Mouse (Mus musculus) CD4-positive, CD25-positive, alpha-beta regulatory T cell, adult 4 months (primary cell): ENCODE measurements around the gene Glycam1. TPM values are rescaled to one million over a fixed set of nuclear protein-coding genes. Genes with fewer than 3 reads are reported as not detected.
"Not testable (repeated sequence)": the region's sequence is repeated elsewhere in the genome, so short reads cannot be mapped to it uniquely, and the experiment has no call there.

Experiments
- ATAC-seq: one replicate; pipeline ENCODE4 v1.8.0; 2017
- polyA plus RNA-seq, 2 experiments: library from polyadenylated mRNA; unstranded; fragments of 100-300 nt; shearing (Covaris generic); gene quantifications; one replicate each; pipeline ENCODE4 v1.2.1; 2017

The Glycam1 gene
- polyA plus RNA-seq = not detected

DNA sequence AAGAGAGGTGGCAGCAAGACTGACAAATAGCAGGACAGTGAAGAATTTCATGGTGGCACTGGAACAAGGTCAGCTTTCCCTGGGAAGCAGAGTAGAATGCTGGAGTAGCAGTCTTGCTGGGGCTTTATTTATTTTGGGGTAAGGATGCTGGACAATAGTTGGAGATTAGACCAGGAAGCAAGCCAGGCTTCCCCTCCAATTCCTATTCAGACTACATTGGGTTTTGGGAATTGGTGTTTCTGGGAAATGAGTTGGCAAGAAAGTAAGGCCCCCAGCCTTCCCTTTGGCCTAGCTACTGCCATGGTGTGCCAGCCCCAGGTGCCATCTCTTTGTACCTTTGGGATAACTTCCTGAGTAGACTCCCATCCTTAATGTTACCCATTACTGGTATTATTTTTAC lies at the start of gene Glycam1:
TSS of gene Glycam1 (minus strand) at position 101 of the 400 bp plus-strand sequence.
- ATAC-seq = no peak

DNA sequence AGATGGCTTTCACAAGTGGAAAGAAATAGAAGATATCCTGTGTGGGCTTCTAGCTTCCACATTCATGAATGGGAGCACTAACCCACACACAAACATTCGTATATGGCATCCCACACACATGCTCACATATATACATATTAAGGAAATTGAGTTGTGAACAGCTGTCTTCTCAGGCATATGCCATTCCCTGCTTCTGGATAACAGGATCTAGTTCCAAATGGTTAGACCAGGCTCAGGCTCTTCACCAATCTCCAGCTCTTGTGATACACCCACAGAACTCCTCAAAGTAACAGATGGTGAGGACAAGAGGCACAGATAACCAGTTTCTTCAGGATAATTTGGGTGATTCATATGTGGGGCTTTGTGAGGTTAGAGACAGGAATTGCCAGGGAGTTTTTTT lies 39.6 kb upstream of the Glycam1 start:
- no peak for ATAC-seq

GRCm38 (mm10) chr15:103590779-103591178 lies 25.9 kb upstream of the Glycam1 start:
- ATAC-seq = no peak

GRCm38 (mm10) chr15:103587752-103588151 lies 22.9 kb upstream of the Glycam1 start:
- ATAC-seq = not testable (repeated sequence)

DNA sequence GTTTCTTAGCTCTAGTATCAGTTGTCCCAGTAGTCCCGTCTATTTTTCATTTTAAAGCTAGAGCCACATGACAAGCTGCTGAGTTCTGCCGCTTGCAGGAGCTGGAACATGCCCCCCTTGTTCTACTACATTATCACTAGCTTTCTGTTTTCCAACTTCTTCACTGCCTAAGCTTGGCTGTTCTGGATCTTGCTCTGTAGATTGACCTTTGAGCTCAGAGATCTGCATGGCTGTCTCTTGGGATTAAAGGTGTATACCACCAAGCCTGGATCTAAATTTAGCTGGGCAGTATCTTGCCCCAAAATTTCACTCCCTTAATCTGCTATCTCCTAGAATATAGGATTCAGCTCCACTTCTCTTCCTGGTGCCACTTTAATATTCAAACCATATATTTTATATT lies 21.0 kb upstream of the Glycam1 start:
- no peak for ATAC-seq

DNA sequence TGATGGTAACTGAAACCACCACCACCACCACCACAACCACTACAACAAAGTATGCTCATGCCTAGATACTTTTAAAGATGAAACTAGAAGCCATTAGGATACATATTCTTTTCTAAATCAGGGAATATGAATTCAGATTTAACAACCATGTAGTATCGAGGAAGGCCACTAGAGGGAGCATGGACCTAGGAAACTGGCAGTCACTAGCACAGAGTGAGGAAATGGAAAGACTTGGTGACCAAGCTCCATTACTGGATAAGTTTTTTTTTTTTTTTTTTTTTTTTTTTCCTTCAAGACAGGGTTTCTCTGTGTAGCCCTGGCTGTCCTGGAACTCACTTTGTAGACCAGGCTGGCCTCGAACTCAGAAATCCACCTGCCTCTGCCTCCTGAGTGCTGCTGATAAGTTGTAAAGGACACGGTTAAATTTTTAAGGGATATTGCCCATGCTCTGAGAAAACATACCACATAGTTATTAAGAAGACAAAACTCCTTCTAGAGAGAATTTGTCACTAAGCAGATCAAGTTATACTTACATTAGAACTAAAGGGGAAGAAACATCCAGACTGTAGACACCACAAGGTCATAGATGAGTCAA lies 12.7 kb downstream of the Glycam1 start:
- ATAC-seq = peak; percentile 45

- ATAC-seq = no peak
Measured at GRCm38 (mm10) chr15:103551053-103551452, 13.8 kb downstream of the Glycam1 start.

- no peak for ATAC-seq
Measured at GRCm38 (mm10) chr15:103549475-103549874, 15.4 kb downstream of the Glycam1 start.

DNA sequence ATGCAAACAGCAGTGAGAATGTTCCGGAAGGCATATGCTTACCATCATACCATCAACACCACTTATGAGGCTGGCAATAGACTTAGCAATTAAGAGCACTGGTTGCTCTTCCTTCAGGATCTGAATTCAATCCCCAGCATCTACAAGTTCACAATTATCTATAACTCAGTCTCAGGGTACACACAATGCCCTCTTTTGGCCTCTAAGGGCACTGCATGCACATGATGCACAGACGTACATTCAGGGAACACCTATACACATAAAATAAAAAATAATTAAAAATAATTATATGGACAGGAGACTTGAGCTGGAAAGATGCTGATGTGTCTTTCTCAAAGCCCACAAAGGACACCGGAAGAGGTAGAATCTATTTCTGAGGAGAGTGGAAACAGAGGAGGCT lies 16.9 kb downstream of the Glycam1 start:
- ATAC-seq = no peak

- no peak for ATAC-seq
Measured at GRCm38 (mm10) chr15:103542526-103542925, 22.4 kb downstream of the Glycam1 start.

GRCm38 (mm10) chr15:103540646-103541045 lies 24.2 kb downstream of the Glycam1 start:
- ATAC-seq = no peak

DNA sequence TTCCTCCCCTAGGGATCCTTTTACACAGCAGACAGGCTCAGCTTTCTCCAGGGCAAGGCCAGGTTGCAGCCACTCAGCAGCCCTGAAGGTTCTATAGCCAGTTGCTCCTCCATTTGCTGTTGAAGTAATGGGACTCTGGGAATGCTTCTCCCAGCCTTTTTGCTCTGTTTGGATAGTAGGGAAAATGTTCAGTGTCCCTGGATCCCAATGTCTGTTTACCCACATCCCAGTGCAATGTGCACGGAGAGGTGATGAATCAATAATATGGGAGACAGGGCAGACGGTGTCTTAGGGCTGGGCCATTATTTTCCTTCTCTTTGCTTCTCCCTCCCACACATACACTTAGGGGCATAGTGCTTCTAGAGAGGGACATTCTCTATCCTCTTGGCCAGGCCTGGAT lies 25.6 kb downstream of the Glycam1 start:
- ATAC-seq = no peak

GRCm38 (mm10) chr15:103537822-103538213 lies 27.1 kb downstream of the Glycam1 start, which contains the start of gene Ppp1r1a:
TSS of gene Ppp1r1a (minus strand) at chr15:103538003.
- ATAC-seq = no peak

- ATAC-seq = no peak
Measured at GRCm38 (mm10) chr15:103537011-103537821, 27.7 kb downstream of the Glycam1 start.

- ATAC-seq = no peak
Measured at GRCm38 (mm10) chr15:103536456-103536855, 28.4 kb downstream of the Glycam1 start.

GRCm38 (mm10) chr15:103535786-103536185 lies 29.1 kb downstream of the Glycam1 start:
- ATAC-seq = no peak

GRCm38 (mm10) chr15:103535030-103535429 lies 29.9 kb downstream of the Glycam1 start:
- ATAC-seq = no peak

GRCm38 (mm10) chr15:103534054-103534620 lies 30.7 kb downstream of the Glycam1 start:
- ATAC-seq = no peak

- peak; percentile 47 for ATAC-seq
Measured at GRCm38 (mm10) chr15:103530372-103530771, 34.5 kb downstream of the Glycam1 start.

DNA sequence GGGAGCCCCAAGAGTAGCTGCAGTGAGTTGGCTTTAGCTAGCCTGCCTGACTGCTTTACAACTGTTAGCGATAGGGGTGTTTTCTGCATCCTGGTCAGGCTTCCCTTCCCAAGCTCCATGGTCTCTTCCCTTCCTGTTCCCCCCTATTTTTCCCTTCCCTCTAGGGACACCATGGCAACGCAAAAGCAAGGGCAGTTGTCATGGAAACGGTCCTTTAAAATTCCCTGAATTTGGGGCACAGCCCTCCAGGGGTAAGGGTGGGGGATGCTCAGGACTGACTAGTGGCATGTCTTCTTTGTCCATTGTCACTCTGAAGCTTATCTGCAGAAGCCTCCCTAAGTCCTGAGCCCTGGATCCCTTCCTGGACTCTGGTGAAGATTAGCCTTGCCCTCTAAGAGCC lies 41.7 kb downstream of the Glycam1 start:
- ATAC-seq = no peak

GRCm38 (mm10) chr15:103522458-103523099 lies 42.3 kb downstream of the Glycam1 start:
- ATAC-seq = no peak

GRCm38 (mm10) chr15:103519386-103520378 lies 45.2 kb downstream of the Glycam1 start:
- no peak for ATAC-seq
